Mouse (Mus musculus) layer of hippocampus, adult 2 months (tissue): Measurements from ENCODE around the gene Chl1. TPM values are rescaled to one million over a fixed set of nuclear protein-coding genes. Genes with fewer than 3 reads are reported as not detected.
A peak's percentile ranks its signal among the peaks of the same experiment; 100 is the strongest.

Experiments used
- DNase-seq, 2 experiments: peaks; one replicate each; pipeline ENCODE4 v3.0.0; 2022; ENCODE audit warnings: low spot score in 2 of 2
- H3K27ac ChIP-seq: fragments of 200-600 bp; 2 replicates; pipeline ENCODE4 v1.8.1; 2022
- H3K4me3 ChIP-seq: fragments of 200-600 bp; 2 replicates; pipeline ENCODE4 v1.8.1; 2022; ENCODE audit warnings: mild to moderate bottlenecking
- CTCF ChIP-seq: fragments of 200-600 bp; conservative IDR thresholded peaks from 2 replicates; pipeline ENCODE4 v1.8.1; 2022; ENCODE audit warnings: antibody characterized with exemption, mild to moderate bottlenecking, moderate library complexity
- long read RNA-seq, 2 experiments: library from polyadenylated mRNA; stranded (forward); transcript quantifications; one replicate each; pipeline ENCODE4 v2.0.0; 2021; ENCODE audit warnings: borderline mapping rate in 2 of 2
- total RNA-seq, 2 experiments: library from RNA; stranded (reverse); gene quantifications; 2 replicates each; pipeline ENCODE4 v1.2.3; 2021

Gene Chl1
- total RNA-seq: 100 to 1,000 TPM; 165 to 170 TPM
- long read RNA-seq, experiment 1, full-length matches to known transcripts: 16 of 37 reads
- long read RNA-seq, experiment 1, partial matches to known transcripts: 5 of 37 reads
- long read RNA-seq, experiment 1, other reads (novel, unspliced or antisense): 16 of 37 reads
- long read RNA-seq, experiment 2, full-length matches to known transcripts: 19 of 38 reads
- long read RNA-seq, experiment 2, partial matches to known transcripts: 1 of 38 reads
- long read RNA-seq, experiment 2, other reads (novel, unspliced or antisense): 18 of 38 reads

DNA sequence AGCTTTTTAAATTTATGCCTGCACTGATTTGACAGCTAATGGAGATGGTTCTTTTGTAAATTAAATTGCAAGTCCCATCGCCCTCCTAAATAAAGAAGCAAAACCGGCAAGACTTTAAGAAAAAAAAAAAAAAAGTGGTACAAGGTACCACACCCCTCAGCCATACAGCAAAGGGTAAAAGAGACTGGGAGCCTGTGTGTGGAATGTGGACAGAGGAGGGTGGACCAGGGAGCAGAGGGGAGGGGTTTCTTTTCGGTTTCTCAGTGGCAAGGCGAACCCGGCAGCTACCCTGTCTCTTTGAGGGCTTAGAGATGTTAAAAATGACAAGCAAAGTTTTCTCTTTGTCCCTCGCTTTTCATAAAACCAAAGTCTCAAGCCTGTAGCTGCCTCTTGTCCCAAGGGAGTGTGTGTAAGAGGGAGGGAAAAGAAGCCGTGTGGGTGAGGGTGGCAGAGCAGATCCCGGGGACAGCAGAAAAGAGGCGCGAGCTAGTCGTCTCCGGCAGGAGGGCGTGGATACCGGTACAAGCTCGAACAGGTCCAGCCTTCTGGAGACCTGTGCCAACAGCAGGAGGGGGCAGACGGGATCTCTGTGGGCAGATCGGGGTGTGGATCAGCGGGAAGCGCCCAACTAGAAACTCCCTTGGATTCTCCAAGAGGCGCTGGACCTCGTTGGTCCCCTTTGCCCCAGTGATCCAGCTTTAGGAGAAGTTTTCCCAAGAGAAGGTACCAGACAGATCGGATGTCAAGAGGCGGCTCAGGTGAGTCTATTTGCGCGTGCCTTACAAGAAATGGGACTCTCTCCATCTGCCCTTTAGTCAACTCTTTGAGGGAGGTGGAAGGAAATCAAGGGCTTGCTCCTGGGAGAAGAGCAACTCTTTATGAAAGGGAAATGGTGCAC lies at the start of gene Chl1:
Gene Chl1, plus strand, starts transcription at position 195 of the 898 bp plus-strand sequence.
- TF ChIP-seq CTCF: no peak
- peak within 1 kb of the TSS; percentile 59 for H3K4me3 ChIP-seq
- peak; percentile 43 to 57 for DNase-seq

DNA sequence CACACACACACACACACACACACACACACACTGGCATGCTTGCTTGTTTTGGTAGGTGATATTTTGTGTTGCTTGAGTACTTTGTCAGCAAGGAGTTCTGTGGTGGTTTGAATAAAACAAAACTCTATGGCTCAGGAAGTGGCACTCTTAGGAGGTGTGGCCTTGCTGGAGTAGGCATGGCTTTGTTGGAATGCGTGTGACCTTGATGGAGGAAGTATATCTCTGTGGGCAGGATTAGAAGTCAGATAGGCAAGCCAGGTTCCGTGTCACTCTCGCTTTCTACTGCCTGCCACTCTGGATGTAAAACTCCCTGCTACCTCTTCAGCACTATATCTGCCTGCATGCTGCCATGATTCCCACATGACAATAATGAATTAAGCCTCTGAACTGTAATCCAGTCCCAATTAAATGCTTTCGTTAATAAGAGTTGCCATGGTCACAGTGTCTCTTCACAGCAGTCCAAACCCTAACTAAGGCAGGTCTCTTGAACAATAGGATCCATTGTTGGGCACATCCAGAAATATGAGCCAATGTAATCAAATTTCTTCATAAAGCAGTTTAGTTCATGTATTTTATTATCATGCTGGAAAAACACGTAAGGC lies 44.8 kb upstream of the Chl1 start:
- TF ChIP-seq CTCF: no peak

More for the DNA sequence above, at the start of gene Chl1:
- peak within 1 kb of the TSS; percentile 96 for H3K27ac ChIP-seq

DNA sequence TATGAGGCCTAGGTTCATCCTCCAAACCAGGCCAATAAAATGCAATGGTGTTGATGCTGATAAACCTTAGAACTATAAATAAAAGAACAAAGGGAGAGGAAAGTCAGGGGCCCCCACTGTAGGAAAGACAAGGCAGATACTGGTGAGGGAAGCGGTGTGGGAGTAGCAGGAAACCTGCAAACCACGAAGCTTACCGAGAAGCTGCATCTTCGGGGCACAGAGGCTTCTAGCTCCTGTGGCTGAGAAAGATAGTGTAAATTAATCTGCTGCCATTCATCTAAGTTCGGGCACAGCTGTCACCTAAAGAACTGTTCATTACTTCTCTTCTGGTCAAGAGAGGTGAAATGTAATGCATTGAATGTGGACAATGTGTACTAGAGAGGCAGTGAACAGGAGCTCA lies 37.1 kb upstream of the Chl1 start:
- TF ChIP-seq CTCF: no peak
- H3K4me3 ChIP-seq: no peak overlapping the region
- DNase-seq: no peak
- no peak overlapping the region for H3K27ac ChIP-seq

More for the DNA sequence above, 44.8 kb upstream of the Chl1 start:
- no peak for DNase-seq
- H3K27ac ChIP-seq: no peak overlapping the region
- H3K4me3 ChIP-seq: no peak overlapping the region

DNA sequence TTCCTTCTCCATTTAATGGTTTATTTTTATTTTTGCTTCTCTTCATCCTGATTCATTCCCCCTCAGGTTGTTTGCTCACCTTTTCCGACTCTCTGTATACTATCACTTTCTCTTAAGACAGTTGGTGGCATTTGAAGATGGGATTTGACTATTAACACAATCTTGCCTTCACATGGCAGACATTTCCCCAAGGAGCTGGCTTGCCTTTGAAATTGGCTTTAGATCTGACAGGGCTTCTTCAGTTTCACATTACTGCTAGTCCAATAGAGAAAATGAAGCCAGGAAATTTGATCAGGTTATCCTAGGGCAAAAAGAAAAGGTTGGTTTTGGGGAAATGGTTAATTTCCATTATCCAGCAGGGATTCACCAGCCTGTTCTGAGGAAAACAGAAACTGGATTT lies 23.2 kb upstream of the Chl1 start:
- no peak overlapping the region for H3K27ac ChIP-seq
- DNase-seq: no peak
- no peak overlapping the region for H3K4me3 ChIP-seq
- TF ChIP-seq CTCF: no peak

DNA sequence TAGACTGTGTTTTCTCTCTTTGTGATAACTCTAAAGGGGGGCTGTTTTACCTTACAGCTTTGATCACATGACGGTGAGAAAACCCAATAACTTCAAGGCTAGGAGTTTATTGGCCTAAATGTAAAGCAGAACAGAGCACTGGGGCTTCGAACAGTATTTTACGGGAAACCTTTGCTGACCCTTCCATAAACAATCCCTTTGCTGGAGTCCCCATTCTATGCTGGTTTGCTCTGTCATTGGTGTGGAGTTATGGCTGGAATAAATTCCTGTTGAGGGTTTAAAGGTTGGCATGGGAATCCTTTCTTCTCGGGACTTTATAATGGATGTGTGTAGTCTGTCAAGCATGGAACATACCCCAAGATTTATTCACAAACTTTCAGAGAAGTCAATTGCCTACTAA lies 12.0 kb upstream of the Chl1 start:
- Histone ChIP-seq H3K27ac (no peak overlapping the region), H3K4me3 (no peak overlapping the region)
- TF ChIP-seq CTCF: no peak
- DNase-seq: no peak

DNA sequence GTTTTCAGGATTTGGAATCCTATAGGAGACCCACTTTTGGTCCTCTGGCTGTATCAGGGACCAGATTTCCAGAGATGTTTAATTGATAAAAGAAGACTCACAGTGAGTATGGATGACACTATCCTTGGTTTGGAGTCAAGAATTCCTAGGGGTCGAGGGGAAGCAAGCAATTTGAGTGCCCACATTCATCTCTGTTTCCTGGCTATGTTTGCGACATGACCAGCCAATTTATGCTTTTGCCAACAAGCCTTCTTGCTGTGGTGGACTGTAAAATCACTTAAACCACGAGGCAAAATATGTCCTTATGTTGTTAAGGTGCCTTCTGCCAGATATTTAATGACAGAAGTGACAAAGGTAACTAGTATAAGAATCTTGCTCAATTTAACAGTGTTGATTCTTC lies 6.3 kb upstream of the Chl1 start:
- Histone ChIP-seq H3K4me3 (no peak overlapping the region), H3K27ac (no peak overlapping the region)
- no peak for TF ChIP-seq CTCF

DNA sequence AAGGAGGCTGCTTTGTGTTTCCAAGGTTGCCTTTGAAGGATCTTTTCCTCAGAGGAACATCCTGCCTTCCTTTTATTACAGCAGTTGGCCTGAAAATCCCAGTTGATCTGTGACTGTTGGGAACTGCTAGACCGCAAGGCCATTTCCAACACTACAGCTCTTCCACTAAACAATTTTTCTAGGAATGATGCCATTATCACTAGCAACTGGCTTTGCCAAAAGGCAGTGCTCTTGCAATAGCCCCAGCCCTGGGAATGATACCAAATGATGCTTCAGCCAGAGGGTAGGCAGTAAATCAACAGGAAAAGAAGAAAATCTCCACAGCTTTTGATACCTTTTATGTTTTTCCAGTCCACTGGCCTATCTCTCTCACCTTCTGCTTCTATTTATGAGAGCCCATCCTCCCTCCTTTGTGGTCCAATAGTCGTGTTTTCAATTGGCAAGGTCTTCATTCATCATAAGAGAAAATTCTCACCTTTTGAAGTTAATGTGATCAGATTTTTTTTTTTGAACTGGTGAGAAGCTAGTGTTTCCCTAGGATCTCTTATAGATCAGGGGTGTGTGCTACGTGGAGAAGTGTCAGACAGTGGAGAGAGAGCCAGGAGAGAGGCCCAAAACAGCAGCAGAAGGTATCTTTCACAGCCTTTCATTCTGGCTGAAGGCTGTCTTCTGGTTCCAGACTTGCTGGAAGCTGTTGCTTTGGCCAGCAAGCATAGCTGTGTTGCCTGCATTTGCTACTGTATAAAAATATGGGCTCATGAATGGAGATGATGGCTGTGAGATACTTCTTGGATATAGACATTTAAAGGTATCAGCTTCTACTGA lies 2.4 kb upstream of the Chl1 start:
- TF ChIP-seq CTCF: no peak
- H3K4me3 ChIP-seq: no peak overlapping the region
- H3K27ac ChIP-seq: peak overlapping the region; percentile 32; the same call in 1 of the 2 replicates
- DNase-seq: no peak

More for the DNA sequence above, 6.3 kb upstream of the Chl1 start:
- DNase-seq: no peak

DNA sequence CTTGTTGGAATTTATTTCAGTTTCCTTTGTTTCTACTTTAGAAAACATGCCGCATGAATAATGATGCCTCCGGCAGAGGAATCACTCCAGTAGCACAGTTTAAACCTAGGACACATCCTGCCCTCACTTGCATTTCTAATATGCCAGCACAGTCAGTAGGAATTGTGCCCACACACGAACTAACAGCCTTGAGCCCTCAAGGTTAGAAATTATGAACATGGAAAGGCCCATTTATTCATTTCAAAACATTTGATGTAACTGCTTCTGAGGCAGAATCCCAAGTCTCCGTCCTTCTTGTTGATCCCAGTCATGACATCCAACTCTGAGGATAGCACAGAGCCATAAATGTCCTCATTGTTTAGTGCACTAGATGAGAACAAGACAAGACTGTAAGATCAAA lies 790 bp upstream of the Chl1 start:
- H3K4me3 ChIP-seq: no peak overlapping the region
- peak overlapping the region; percentile 96 for H3K27ac ChIP-seq
- DNase-seq: no peak
- TF ChIP-seq CTCF: no peak

DNA sequence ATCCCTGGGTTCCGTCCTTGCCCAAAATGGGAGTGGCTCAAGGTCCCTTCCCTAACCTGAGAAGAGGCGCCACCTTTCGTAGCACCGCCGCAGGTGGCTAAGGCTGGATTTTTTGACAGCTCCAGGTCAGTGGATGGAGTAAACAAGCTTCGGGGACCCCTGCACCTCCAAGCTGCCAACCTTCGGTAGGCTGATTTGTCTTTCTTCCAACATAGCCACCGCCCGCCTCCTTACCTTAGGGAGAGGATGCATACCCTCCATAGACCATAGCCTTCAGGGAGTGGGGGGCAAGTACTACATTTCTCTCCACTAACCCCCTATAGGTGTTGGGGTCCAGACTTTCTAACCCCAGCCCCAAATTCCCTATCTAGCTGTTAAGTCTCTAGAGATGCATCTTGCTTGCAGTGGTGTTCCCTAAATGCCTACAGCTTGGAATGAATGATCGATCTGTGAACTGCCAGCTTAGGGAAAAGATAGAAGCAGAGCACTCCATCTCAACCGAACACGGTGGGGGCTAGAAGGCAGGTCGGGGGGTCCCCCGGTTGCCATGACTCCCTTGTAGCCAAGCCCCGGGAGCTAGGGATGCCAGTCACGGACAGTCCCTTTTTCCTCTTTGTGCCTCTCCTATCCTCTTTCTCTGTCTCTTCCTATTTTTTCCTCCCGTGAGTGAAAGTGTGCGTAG lies 1.0 kb downstream of the Chl1 start:
- no peak for TF ChIP-seq CTCF
- peak overlapping the region; percentile 59 for H3K4me3 ChIP-seq
- peak overlapping the region; percentile 96 for H3K27ac ChIP-seq
- peak in 1 of 2 experiments; percentile 29 for DNase-seq

DNA sequence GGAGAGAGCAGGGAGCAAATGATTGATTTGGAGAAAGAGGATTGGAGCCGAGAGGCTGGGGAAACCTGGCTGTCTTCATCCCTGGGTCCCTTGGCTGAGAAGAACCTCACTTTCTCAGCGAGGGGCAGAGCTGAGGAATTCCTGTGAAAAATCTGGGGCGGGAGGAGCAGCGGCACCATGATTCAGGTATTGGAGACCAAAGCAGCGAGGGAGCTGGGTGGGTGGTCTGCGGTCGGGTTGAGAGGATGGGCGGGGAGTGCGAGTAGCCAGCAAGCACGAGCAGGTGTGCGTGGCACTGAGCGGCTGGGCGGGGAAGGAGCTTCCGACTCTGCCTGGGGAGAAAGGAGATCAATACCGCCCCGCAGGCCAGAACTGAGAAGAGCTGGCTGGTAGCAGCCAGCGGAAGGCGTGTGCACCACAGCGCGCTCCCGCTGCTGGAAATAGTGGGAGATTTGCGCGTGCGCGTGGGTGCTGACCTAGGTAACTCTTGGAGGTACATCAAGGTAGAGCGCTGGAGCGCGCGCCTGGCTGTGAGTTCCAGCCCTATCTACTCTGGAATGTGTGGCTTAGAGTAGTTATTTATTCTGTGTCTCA lies 1.7 kb downstream of the Chl1 start:
- peak; percentile 64 for TF ChIP-seq CTCF
- Histone ChIP-seq H3K27ac (peak overlapping the region; percentile 96), H3K4me3 (peak overlapping the region; percentile 59)
- DNase-seq: peak; percentile 72 to 82

DNA sequence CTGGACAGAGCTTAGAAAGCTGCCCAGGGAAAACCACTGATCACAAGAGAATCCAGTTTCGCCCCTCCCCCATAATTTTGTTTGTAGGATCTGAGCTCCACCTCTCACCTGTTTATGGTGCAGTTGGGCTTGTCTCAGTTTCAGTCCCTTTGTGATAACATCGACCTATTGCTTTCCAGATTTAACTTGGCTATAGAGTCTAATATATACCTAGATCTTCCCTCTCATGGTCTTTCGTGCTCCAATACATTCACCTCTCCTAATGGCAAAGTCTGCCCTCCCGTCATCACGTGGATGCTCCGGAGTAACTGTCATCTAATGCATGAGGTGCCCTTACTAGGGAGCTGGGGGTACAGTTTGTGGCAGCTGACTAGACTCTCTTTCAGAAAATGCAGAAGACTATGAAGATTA lies 2.5 kb downstream of the Chl1 start:
- no peak for TF ChIP-seq CTCF
- peak overlapping the region; percentile 59 for H3K4me3 ChIP-seq
- DNase-seq: no peak
- H3K27ac ChIP-seq: peak overlapping the region; percentile 96
